Mouse (Mus musculus) telencephalon, adult 2 months (tissue): ENCODE results near the gene Tprn.

Experiments
- DNase-seq: peaks from one replicate; pipeline ENCODE4 v3.0.0-alpha.2; 2011; ENCODE audit warnings: low read depth, low spot score

The Tprn gene

DNA sequence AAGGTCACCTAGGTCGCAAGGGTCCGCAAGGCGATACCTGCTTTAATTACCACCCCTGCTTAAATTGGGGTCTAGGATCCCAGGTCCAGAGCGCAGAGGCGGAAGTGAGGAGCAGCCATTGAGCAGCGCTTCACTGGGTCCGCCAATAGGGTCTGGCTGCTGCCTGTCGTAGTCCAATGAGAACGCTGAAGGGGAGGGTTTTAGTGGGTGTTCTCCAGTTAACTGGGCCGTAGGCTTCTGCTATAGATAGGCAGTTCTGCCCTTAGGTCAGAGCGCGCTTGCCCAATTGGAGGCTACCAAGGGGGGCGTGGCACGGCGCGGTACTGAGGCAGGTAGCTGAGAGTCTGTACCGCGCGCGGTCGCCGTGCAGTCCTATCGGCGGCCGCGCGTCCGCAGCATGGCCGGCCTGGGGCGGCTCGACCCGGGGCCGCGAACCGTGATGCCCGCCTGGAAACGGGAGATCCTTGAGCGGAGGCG lies at the start of gene Tprn:
TSS of gene Tprn (plus strand) at position 328 of the 477 bp plus-strand sequence.
- peak; percentile 99 for DNase-seq

DNA sequence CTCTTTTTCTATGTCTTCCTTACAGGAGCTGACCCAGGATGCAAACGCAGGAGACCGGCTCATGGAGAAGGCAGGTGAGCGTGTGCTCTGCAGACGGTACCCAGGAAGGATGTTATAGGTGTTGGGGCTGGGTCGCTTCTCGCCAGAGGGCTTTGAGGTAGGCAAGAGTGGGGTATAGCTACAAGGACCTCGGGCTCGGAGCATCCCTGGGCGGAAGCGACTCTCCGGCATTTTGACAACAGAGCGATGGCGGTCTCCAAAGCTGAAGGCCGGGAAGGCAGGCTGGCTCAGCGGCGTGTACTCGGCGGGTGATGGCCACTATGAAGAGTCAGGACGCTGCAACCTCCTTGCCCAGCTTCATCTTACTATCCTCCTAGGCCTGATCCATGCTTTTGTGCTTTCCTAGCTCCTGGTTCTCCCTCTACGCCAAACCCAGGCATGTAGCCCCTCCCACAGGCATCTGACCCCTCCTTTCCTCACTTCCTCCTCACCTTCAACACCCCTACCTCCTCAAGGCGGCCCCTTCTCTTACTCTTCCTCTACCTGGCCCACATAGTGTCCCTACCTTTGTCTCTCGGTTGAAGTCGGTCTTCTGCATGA lies 49.1 kb upstream of the Tprn start:
- DNase-seq, result no peak

DNA sequence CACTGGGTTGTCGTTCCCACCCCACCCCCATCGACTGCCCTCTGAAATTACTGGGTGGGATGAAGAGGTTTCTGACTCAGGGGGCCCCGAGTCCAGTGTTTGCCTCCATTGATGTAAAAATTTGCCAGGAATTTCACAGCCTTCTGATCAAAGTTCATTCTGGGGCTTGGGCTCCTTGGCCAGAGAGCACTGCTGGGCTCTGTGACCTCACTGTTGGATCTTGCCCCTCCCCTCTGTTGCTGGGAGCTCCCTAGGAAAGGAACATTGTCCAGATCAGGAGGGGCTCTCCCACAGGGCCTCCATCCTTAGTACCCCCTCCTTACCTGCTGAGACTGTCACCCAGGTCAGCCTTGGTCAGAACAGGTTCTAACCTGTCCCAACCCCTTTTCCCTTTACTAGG lies 48.0 kb upstream of the Tprn start, which contains the start of gene Stpg3:
TSS of gene Stpg3 (minus strand) at position 194 of the 400 bp plus-strand sequence.
- no peak for DNase-seq

DNA sequence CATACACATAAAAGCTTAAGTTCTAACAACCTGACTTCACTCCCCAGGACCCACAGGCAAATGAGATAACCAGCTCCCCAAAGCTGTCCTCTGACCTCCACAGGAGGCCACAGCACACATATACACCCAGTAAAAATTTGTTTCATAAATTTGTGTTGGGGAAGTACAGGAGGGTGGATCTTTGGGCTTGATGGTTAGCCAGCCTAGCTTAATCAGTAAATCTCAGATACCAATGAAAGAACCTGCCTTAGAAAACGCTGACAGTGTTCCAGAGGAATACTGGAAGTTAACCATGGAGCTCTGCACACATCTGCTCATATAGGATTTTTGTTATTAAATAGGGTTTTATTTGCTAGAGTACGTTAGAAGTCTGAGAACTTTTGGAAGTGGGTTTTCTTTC lies 44.8 kb upstream of the Tprn start:
- DNase-seq, result no peak

DNA sequence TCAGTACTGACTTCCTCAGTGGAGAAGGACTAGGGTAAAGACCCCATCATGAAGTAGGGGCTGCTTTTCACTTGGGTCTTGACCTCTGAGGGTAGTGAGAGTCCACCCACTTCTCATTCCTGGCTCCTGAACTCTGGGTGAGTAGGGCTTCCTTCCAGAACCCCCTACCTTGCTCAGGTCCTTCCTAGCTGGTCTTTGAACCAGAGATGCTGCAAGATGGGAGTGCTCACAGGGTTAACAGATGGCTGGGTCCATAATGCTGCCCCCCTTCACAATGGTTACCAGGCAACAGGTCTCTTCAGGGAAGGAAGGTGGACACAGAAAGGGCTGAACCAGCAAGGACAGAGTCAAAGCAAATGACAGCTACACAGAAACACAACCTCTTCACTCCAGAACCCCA lies 44.0 kb upstream of the Tprn start, which contains the start of gene Fam166a:
TSS of gene Fam166a (plus strand) at position 301 of the 400 bp plus-strand sequence.
- no peak for DNase-seq

DNA sequence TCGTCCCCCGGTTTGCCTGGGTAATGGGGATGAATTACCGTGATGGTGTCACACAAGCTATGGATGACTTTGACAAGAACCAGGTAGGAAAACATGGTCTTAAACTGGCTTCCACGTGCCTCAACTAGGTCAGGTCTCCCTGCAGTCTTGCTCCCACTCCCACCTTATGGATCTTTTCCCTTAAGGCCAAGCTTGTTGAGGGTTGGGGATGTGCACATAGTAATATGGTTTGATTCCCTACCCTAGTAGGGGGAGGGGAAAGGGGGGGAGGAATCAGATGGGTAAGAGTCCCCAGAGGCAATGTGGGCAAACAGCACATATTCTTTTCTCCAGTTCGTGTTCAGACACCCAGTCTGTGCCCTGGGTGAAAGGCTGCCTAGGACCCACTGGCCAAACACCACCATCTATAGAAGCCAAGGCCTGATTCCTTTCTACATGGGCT lies 41.1 kb upstream of the Tprn start:
- no peak for DNase-seq

DNA sequence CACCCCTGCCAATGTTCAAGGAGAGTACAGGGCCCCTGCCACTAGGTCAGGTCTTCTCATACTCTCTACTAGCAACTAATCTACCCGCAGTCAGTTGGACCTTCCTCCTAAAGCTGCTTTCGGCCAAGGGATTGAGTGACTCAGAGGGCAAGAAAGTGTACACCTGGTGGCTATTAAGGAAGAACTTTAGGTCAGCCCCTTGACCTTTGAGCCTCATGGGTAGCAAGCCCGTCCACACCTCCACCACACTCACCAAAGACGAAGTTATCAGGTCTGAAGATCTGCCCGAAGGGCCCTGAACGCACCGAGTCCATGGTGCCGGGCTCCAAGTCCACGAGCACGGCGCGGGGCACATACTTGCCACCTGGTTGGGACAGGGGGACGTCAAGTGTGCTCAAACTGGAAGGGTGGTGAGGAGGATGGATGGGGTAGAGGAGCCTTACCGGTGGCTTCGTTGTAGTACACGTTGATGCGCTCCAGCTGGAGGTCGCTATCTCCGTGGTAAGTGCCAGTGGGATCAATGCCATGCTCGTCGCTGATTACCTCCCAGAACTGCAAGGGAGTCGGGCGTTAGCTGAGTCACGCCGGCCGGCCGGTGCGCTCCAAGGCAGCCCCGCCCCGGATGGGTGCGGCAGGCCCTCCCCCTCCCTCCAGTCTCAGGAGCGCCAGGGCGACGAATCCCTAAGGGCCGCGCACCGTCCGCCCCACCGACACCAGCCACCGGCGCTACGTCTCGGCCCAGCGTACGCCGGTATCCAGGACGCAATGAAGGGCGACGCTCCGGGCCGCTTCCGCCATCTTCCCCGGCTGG lies 38.5 kb upstream of the Tprn start:
- peak; percentile 40 for DNase-seq

DNA sequence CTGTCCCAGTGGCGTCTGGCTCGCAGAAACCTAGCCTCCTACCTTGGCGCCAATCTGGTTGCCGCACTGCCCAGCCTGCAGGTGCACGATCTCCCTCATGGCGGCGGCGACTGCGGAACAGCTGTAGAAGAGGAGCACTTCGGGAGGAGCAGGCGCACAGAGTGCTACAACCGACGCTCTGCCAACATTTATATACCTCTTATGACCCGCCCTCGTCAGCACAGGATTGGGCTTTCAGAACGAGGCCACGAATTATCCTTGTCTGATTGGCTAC lies 38.0 kb upstream of the Tprn start, which contains the start of gene Tubb4b:
TSS of gene Tubb4b (minus strand) at position 211 of the 274 bp plus-strand sequence.
- no peak for DNase-seq

DNA sequence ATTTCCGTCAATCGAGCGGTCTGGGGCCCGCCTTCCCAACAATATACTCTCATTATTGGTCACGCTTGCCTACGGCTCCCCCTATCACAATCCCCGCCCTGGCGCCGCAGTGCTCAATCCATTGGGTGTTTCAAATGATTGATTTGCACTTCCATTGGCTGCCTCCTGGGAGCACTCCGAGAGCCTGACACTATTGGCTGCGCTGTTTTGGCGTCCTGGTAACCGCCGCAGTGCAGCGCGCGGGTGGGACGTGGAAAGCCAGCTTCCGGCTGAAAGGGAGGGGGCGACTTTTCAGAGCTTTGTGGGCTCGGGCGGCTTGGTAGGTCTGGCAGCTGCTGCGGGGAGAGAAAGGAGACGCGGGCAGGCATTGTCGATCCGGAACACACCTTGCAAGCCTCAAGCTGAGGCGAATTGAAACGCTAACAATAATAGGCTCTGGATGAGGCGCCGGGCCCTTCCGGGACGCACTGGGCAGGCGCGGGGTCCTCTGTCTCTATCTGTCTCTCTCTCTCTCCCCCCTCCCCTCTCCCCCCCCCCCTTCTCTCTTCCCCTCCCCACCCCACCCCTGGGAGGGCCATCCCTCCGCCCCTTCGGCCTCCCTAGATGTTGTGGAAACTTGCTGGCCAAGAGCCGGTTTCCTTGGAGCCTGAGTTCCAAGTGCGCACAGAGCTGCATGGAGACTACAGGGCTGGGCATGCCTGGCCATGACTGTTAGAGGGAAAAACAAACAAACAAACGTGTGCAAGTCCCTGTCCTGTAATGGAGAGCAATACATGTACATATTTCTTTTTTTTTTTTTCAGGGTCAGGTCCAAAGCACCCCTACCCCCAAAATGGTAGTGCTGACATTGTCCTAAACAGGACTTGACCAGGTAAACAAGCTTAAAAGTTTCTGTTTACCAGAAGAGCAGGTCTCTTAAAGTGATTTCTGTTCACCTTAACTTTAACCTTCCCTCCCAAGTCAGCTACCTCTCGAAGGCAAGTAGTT lies 37.4 kb upstream of the Tprn start:
- peak; percentile 99 for DNase-seq

DNA sequence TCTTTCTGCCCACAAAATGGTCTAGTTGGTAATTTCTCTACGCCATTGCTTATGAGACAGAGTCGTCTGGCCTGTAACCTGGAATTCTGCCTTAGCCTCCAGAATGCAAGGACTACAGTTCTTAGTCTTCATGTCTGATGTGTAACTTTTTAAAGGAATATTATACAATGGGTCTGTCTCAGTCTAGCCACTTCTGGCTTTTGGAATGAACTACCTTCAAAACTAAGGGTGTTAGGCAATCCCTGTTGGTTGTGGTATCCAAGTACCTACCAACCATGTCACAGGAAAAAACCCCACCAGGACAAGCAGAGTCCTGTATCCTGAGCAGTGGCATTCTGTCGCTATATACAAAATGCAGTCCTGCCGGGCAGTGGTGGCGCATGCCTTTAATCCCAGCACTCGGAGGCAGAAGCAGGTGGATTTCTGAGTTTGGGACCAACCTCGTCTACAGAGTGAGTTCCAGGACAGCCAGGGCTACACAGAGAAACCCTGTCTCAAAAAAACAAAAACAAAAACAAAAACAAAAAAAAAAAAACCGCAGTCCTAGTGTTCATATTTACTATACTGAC lies 36.5 kb upstream of the Tprn start:
- DNase-seq, result no peak

DNA sequence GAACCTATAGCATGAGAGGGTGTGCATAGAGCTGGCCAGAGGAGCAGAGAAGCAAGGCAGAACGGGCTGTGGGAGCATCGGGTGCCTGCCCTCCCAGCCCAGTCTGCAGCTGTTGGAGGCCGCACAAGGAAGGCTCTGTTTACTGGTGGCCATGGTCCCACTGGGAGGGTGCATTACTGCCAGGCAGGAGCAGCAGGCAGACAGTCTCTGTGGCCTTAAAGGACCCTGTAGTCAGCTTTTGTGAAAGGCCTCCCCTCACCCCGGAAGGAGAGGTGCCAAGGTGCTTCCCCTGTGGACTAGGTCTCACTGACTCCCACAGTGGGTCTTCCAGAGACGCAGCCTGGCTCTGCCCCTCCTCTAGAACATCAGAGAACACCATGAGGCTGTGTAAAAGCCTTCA lies 35.6 kb upstream of the Tprn start:
- DNase-seq, result no peak

DNA sequence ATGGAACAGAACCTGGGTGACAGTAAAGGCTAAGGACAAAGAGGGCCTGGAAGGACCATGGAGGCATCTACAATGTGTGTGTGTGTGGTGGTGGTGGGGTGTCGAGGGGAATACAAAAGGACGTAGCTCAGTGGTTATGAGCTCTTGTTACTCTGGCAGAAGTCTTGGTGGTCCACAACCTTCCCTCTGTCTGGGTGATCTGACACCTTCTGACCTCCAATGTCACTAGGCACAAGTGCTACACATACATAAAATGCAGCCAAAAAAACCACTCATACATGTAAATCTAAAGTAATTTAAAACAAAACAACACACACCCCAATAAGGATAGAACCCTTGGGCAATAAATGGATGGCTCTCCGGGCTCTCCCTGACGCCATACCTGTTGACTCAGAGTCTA lies 35.0 kb upstream of the Tprn start:
- DNase-seq, result no peak

DNA sequence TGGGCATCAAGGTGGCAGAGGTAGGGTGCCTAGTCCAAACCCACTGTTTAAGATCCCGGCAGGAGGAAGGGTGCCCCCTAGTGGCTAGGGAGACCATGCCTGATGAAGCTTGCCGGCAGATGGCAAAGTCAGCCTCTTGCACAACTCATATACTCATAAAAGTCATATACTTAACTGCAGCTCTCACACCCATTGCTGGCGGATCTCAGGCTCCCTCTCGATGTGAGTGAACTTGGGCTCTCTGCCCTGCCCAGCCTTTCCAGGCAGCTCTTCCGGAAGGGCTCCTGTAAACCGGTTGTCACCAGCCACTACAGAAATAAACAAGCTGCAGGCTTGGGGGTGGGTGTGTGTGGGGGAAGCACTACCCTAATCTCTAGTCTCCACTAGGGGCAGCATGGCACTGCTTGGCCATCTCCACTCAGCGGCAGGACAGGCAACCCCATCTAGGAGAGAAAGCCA lies 34.0 kb upstream of the Tprn start:
- peak; percentile 81 for DNase-seq

DNA sequence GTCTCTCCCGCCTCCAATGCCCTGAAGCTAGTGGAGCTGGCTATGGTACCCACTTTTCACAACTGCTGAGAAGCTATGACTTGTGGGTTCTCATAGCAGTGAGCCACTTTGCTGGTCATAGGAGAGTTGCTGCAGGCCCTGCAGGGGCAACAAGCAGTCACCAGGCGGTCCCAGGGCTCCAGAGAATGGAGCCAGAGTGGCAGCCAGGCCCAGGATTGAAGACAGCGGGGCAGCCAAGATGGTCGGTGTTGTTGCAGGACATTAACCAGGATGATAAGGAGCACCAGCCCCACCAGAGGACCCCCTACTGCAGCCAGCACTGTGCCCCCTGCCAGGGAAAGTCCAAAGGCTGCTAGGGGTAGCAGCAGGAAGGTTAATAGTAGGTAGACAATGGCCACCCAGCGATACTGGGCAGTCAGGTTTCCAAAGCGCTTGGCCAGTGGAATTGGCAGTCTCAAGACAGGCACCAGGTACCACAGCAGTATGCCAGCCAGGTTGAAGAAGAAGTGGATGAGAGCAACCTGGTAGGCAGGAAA lies 33.4 kb upstream of the Tprn start:
- no peak for DNase-seq

DNA sequence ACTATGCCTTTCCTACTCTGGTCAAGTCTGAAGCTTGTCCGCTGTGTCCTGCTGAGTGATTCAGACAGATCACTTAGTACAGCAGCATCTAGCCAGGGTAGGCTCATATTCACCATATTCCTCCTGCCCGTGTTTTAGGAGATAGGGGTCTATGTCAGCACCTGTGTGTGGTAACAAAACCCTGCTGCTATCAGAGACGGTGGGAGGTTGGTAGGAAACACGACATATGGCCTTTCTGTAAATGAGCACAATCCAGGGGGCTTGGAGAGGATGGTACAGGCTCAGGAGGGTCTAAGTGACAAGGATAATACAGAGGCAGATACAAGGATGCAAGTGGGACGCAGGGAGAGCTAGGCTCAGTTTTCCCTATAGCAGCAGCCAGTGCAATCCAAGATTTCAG lies 32.8 kb upstream of the Tprn start:
- no peak for DNase-seq

DNA sequence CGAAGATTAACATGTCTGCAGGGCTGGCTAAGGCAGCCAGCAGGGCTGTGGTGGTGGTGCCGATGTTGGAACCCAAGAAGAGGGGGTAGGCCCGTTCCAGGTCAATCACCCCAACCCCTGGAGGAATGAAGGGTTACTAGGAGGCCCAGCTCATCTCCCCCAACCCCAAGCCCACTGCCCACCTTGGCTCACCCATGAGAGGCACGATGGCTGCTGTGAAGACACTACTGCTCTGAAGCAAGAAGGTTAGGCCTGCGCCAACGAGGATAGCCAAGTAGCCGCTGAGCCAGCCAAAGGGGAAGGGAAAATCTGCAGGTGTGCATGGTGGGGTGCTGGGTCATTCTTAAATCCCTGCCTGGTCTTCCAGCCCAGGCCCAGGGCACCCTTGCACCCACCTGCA lies 31.8 kb upstream of the Tprn start:
- no peak for DNase-seq

DNA sequence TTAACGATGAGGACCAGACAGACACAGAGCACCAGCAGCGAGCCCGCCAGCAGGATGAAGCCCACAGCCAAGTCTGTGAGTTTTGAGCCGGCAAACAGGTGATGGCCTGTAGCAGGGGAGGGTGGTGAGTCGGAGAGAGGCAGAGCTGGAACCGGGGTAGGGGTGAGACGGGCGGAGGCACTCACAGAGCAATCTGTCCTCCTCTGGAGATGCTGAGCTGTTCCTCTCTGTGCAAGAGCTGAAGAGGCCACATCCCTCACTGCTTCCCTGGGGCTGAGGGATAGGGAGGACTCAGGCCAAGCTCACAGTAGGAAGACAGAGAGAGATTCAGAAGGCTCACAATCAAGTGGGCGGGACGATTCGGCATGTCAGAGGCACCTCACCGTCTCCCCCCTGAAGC lies 31.4 kb upstream of the Tprn start:
- DNase-seq, result no peak

DNA sequence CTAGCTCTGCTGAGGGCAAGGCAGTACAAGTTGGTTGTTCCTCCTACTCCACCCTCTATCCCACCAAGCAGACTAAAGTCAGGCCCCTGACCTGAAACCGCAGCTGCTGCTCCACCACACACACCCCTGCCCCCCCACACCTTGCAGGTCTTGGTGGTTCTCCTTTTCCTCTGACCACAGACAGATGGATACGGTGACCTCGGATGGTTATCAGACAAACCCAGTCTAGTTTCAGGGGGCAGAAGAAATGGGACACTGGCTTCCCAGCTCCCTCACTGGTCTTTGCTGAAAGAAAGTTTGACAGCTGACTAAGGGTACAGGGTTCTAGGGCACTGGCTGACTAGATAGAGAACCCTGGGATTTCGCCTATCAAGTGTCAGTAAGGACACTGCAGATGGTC lies 29.0 kb upstream of the Tprn start:
- no peak for DNase-seq

DNA sequence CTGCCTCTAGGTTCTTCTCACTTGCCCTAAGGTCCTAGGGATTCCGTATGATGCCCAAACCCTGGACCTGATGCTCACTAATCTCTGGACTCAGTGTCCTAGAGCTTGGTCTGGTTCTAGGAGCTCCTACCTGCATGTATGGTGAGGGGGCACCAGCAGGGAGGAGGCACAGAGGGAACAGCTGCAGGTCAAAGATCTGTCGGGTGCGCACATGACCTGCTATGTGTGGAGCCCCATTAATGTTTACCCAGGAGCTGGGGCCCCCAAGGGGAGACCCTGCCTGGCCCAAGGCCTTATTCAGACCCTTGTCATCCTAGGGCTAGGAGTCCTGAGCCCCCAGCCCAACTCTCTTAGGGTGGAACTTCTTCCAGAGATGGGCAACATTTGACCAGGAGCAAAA lies 28.4 kb upstream of the Tprn start, which contains the start of gene Slc34a3:
TSS of gene Slc34a3 (minus strand) at position 315 of the 400 bp plus-strand sequence.
- no peak for DNase-seq

DNA sequence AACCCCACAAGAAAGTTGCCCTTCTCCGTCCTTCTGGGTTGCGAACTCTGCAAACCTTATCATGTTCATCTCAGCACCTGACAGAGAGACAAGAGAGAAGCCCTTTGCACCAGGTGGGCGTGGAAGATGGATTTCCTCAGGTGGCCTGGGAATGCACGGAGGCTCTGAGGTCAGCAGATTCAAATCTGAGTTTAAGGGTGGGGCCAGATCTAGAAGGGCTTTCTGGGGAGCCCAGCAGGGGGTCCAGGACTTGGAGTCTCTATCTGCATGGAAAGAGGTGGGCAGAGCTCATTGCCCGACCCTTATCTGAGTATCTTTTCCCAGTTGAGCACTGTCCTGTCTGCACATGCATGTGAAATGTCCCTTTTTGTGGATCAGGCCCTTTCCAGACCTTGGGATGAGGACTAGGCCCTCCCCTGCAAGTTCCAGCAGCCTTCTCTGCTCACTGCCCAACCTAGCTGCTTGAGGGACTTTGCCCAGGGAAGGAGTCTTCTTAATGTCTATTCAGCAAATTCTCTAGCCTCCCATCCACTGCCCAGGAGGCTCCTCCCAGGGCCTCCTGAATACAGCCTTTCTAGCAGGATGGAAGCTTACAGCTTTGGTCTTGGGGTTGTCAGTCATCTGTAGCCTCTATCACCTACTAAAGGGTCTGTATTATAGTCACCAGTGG lies 27.7 kb upstream of the Tprn start:
- no peak for DNase-seq

DNA sequence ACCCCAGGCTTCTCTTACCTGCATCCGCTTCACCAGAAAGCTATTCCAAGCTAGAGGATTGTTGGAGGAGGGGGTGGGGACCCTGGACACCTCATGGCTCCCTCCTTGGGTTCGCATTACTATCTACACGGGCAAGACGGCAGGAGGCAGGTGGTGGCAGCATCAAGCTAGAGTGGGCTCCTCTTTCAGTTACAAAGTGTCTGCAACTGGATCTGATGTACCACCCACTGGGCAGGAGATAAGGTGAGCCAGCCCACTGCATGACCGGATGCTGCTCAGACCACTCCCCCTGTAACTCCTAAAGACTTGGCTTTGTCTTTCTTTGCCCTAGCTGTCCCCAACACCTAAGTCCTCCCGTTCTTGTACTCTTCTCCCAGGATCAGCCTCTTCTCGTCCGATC lies 25.8 kb upstream of the Tprn start, which contains the start of gene Rnf224:
TSS of gene Rnf224 (minus strand) at position 174 of the 400 bp plus-strand sequence.
- DNase-seq, result no peak
